Mouse (Mus musculus): ENCODE measurements around the gene Srrt. TPM values are rescaled to one million over a fixed set of nuclear protein-coding genes. Genes with fewer than 3 reads are reported as not detected.
A peak's percentile ranks its signal among the peaks of the same experiment; 100 is the strongest.

Srrt gene
- total RNA-seq, 1 experiment: 350 TPM

DNA sequence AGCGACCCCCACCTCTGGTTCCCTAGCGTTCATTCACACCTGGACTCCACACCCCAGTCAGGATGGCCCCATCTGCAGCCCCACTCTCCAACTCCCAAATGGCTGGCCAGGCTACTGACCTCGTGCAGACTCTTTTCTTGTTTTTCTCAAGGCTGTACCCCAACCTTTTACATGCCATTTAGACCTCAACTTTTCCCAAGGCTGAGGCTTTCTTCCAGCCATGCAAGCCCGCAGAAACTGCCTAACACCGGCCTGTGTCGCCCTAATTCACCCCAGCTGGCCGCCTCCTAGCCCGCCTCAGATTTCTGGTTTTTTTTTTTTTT lies 43.5 kb upstream of the Srrt start:
- in situ Hi-C loops (cut with MboI; ENCODE audit: low sequenced_read_pairs in 2 of 2, unreplicated experiment in 2 of 2): no loop called here
- Histone ChIP-seq H3K4me1 (ENCODE audit: control insufficient read depth in 2 of 2, insufficient read depth in 2 of 2, low read length in 2 of 2, poor library complexity in 1 of 2) (peaks cover 3 to 22% of the 10 kb centered on the region in 2 experiments; a peak in 3 of 4 replicates), H3K9me3 (ENCODE audit: control insufficient read depth, insufficient read depth, low read depth, low read length) (no peaks in the 10 kb centered on the region), H3K36me3 (ENCODE audit: control insufficient read depth, insufficient read depth, low read length, poor library complexity, severe bottlenecking) (peaks cover 14% of the 10 kb centered on the region; the same call in 1 of the 2 replicates), H3K27ac (ENCODE audit: insufficient read depth, low read depth, low read length, poor library complexity, severe bottlenecking) (no peak overlapping the region), H3K9ac (ENCODE audit: insufficient read depth, low read depth, low read length, poor library complexity, severe bottlenecking) (peak overlapping the region; percentile 88; the same call in 1 of the 2 replicates), H3K4me3 (ENCODE audit: insufficient read depth in 1 of 2, low read depth in 1 of 2, low read length in 2 of 2, poor library complexity in 1 of 2, severe bottlenecking in 1 of 2) (peak overlapping the region; percentile 86)
- no peak for DNase-seq (ENCODE audit: low read depth, low spot score)
- TF ChIP-seq HCFC1 (IDR thresholded peaks at IDR 0.05; ENCODE audit: borderline replicate concordance, insufficient read depth, low read length) (no peak), CHD2 (IDR thresholded peaks at IDR 0.05; ENCODE audit: low read depth, low read length) (no peak), ZC3H11A (IDR thresholded peaks at IDR 0.05; ENCODE audit: borderline replicate concordance, low read depth, low read length) (no peak), ZNF384 (IDR thresholded peaks at IDR 0.05; ENCODE audit: low read depth, low read length) (no peak), MAFK (IDR thresholded peaks at IDR 0.05; ENCODE audit: insufficient read depth, low read depth, low read length) (no peak)

DNA sequence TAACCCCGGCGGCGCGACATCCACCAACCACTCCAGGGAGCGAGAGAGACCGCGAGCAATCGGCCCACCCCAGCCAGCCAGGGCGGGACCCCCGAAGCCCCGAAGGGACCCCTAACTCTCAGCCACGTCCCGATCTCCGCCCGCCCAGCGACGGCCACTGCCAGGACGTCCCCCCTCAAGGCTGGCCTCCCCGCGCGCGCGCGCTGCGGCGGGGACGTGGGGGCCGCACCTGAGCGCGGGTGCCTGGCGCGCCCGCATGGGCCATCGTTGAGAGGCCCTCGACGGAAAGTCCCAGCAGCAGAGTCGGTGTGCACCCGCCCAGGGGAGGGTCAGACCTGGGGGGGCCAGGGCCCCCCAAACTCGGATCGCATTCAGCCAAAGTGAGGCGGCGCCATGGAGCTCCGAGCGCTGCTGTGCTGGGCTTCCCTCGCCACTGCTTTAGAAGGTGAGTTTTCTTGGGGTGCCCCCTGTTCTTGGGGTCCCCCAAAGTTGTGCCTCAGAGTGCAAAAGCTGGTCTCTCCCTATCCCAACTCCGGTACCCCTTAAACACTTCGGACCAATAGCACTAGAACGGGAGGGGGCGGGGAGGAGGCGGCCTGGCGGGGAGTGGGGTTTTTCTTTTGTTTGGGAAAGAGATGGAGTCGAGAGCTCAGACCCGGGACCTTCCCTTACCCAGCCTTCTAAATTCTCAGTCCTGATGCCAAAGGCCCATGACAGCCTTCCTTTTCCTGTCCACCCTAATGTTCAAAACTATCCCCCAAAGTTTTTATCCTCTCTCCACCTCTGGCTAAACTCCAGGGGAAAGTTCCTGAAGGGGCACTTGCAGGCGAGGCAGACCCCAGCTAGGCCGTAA lies 43.0 kb upstream of the Srrt start:
- Histone ChIP-seq H3K36me3 (ENCODE audit: control insufficient read depth, insufficient read depth, low read length, poor library complexity, severe bottlenecking) (peaks cover 14% of the 10 kb centered on the region; the same call in 1 of the 2 replicates), H3K4me3 (ENCODE audit: insufficient read depth in 1 of 2, low read depth in 1 of 2, low read length in 2 of 2, poor library complexity in 1 of 2, severe bottlenecking in 1 of 2) (peak overlapping the region; percentile 86), H3K9me3 (ENCODE audit: control insufficient read depth, insufficient read depth, low read depth, low read length) (no peaks in the 10 kb centered on the region), H3K27ac (ENCODE audit: insufficient read depth, low read depth, low read length, poor library complexity, severe bottlenecking) (peak overlapping the region; percentile 41; the same call in 1 of the 2 replicates), H3K4me1 (ENCODE audit: control insufficient read depth in 2 of 2, insufficient read depth in 2 of 2, low read length in 2 of 2, poor library complexity in 1 of 2) (peaks cover 3 to 24% of the 10 kb centered on the region in 2 experiments; a peak in 3 of 4 replicates), H3K9ac (ENCODE audit: insufficient read depth, low read depth, low read length, poor library complexity, severe bottlenecking) (peak overlapping the region; percentile 88)
- DNase-seq (ENCODE audit: low read depth, low spot score): no peak
- in situ Hi-C loops (cut with MboI; ENCODE audit: low sequenced_read_pairs in 2 of 2, unreplicated experiment in 2 of 2): no loop called here
- no peak for TF ChIP-seq ZC3H11A (IDR thresholded peaks at IDR 0.05; ENCODE audit: borderline replicate concordance, low read depth, low read length)
- TF ChIP-seq CHD2 (IDR thresholded peaks at IDR 0.05; ENCODE audit: low read depth, low read length): no peak
- no peak for TF ChIP-seq HCFC1 (IDR thresholded peaks at IDR 0.05; ENCODE audit: borderline replicate concordance, insufficient read depth, low read length)
- TF ChIP-seq MAFK (IDR thresholded peaks at IDR 0.05; ENCODE audit: insufficient read depth, low read depth, low read length): no peak
- no peak for TF ChIP-seq ZNF384 (IDR thresholded peaks at IDR 0.05; ENCODE audit: low read depth, low read length)

DNA sequence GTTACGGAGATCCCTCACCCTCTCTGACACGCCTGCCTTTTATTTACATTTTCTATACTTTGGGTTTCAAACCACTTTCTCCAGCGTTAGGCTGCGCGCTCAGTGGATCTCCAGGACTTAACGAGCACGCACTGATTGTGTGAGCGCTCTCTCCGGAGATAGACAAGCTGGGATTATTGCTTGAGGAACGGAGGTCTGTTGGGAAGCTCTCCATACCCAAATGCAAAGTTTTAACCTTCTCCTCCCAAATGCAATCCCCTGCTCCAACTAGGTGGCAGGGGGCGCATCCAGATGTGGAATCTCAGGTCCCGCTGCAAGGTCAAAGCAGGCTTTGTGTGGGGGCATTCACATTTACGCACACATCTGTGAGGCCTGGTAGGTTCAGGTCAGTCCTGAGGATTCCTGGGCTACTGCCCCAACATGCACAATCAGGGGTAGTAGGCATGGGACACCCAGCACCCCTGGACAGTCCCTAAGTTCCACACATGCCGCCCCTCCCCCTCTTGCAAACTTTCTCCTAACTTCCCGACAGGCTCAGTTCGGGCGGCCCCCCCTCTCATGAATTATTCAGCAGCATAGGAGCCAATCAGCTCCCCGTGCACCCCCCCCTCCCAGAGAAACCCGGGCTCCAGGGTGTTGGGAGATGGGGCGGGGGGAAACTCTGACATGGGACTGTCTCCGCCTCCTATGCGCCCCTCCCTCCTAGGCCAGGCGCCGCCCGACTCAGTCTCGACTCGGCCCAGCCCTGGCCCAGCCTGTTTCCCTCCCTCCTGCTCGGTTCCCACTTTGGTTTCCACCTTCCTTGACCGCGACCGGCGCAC lies 42.1 kb upstream of the Srrt start, which contains the start of gene Ephb4:
Gene Ephb4 (plus strand): TSS at position 726 of the 821 bp plus-strand sequence.
- Histone ChIP-seq H3K36me3 (ENCODE audit: control insufficient read depth, insufficient read depth, low read length, poor library complexity, severe bottlenecking) (peaks cover 10% of the 10 kb centered on the region; the same call in 1 of the 2 replicates), H3K4me3 (ENCODE audit: insufficient read depth in 1 of 2, low read depth in 1 of 2, low read length in 2 of 2, poor library complexity in 1 of 2, severe bottlenecking in 1 of 2) (peak within 1 kb of the TSS; percentile 86), H3K9ac (ENCODE audit: insufficient read depth, low read depth, low read length, poor library complexity, severe bottlenecking) (peak within 1 kb of the TSS; percentile 88), H3K27ac (ENCODE audit: insufficient read depth, low read depth, low read length, poor library complexity, severe bottlenecking) (peak within 1 kb of the TSS; percentile 68), H3K9me3 (ENCODE audit: control insufficient read depth, insufficient read depth, low read depth, low read length) (no peaks in the 10 kb centered on the region), H3K4me1 (ENCODE audit: control insufficient read depth in 2 of 2, insufficient read depth in 2 of 2, low read length in 2 of 2, poor library complexity in 1 of 2) (peaks cover 3 to 24% of the 10 kb centered on the region in 2 experiments; a peak in 3 of 4 replicates)
- peak; percentile 96 for DNase-seq (ENCODE audit: low read depth, low spot score)
- TF ChIP-seq CHD2 (IDR thresholded peaks at IDR 0.05; ENCODE audit: low read depth, low read length) (no peak), ZC3H11A (IDR thresholded peaks at IDR 0.05; ENCODE audit: borderline replicate concordance, low read depth, low read length) (no peak), HCFC1 (IDR thresholded peaks at IDR 0.05; ENCODE audit: borderline replicate concordance, insufficient read depth, low read length) (peak; percentile 16; the same call in 1 of the 2 replicates)
- in situ Hi-C loops (cut with MboI; ENCODE audit: low sequenced_read_pairs in 2 of 2, unreplicated experiment in 2 of 2): no loop called here

DNA sequence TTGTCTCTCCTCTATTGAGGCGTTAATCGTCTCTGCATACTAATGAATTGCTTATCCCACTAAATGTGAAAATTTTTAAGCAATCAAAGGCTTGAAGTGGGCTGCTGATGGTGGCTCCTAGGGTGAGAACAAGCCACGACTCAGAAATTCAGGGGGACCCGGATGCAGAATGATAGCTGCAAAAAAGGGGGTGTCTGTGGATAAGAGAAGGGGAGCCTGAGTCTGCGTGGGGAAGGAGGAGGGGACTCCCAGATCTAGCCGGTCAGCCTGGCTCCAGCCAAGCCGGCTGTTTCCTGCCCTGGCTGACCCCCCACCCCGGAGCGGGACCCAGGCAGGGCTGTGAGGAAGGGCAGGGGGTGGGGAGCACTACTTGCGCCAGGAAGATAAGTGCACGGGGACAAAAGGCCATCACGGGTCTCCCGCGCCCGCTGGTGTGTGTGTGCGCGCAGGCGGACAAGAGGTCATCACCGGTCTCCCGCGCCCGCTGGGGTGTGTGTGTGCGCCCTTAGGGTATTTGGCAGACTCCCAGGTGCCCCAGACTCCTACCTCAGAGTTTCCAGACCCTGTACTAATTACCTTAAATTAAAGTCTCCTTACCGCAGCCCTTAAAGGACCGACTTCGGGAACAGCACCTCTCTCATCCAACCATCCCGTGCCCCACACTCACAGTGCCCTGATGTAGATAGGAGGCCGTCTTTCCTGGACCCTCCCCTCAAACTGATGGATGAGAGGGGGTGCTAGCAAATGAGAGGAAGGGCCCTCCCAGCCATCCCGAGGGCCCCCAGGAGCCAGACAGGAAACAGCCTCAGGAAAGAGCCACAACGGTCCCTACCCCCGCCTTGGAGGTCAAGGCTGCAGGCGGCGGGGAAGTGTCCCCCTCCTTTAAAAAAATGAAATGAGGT lies 41.3 kb upstream of the Srrt start:
- no peak for DNase-seq (ENCODE audit: low read depth, low spot score)

More for the DNA sequence above, 41.3 kb upstream of the Srrt start:
- peaks cover 2% of the 10 kb centered on the region; the same call in 1 of the 2 replicates for H3K36me3 ChIP-seq (ENCODE audit: control insufficient read depth, insufficient read depth, low read length, poor library complexity, severe bottlenecking)
- peaks cover 3 to 17% of the 10 kb centered on the region in 2 experiments; a peak in 3 of 4 replicates for H3K4me1 ChIP-seq (ENCODE audit: control insufficient read depth in 2 of 2, insufficient read depth in 2 of 2, low read length in 2 of 2, poor library complexity in 1 of 2)
- peak overlapping the region; percentile 75 to 86 for H3K4me3 ChIP-seq (ENCODE audit: insufficient read depth in 1 of 2, low read depth in 1 of 2, low read length in 2 of 2, poor library complexity in 1 of 2, severe bottlenecking in 1 of 2)
- TF ChIP-seq ZC3H11A (IDR thresholded peaks at IDR 0.05; ENCODE audit: borderline replicate concordance, low read depth, low read length): no peak
- TF ChIP-seq MAFK (IDR thresholded peaks at IDR 0.05; ENCODE audit: insufficient read depth, low read depth, low read length): no peak
- TF ChIP-seq ZNF384 (IDR thresholded peaks at IDR 0.05; ENCODE audit: low read depth, low read length): no peak
- no peak for TF ChIP-seq CHD2 (IDR thresholded peaks at IDR 0.05; ENCODE audit: low read depth, low read length)
- no peak for TF ChIP-seq HCFC1 (IDR thresholded peaks at IDR 0.05; ENCODE audit: borderline replicate concordance, insufficient read depth, low read length)
- peak overlapping the region; percentile 68 for H3K27ac ChIP-seq (ENCODE audit: insufficient read depth, low read depth, low read length, poor library complexity, severe bottlenecking)
- peak overlapping the region; percentile 70 for H3K9ac ChIP-seq (ENCODE audit: insufficient read depth, low read depth, low read length, poor library complexity, severe bottlenecking)
- in situ Hi-C loops (cut with MboI; ENCODE audit: low sequenced_read_pairs in 2 of 2, unreplicated experiment in 2 of 2): no loop called here
- no peaks in the 10 kb centered on the region for H3K9me3 ChIP-seq (ENCODE audit: control insufficient read depth, insufficient read depth, low read depth, low read length)

Data from ES-E14 (cell line).